Mouse (Mus musculus): ENCODE measurements at regions not wholly inside any gene's neighbourhood (a gene's known extent, or its start where the extent isn't known, plus 50 kb on each side); places are given as distances from the start of the nearest gene placed in this dataset.

- ATAC-seq: no peak
Measured at GRCm38 (mm10) chr3:58317240-58317639, 97.3 kb upstream of the Tsc22d2 start.

- no peak for ATAC-seq
Measured at GRCm38 (mm10) chr3:58318756-58319155, 95.8 kb upstream of the Tsc22d2 start.

- no peak for ATAC-seq
Measured at GRCm38 (mm10) chr3:58319463-58319862, 95.1 kb upstream of the Tsc22d2 start.

DNA sequence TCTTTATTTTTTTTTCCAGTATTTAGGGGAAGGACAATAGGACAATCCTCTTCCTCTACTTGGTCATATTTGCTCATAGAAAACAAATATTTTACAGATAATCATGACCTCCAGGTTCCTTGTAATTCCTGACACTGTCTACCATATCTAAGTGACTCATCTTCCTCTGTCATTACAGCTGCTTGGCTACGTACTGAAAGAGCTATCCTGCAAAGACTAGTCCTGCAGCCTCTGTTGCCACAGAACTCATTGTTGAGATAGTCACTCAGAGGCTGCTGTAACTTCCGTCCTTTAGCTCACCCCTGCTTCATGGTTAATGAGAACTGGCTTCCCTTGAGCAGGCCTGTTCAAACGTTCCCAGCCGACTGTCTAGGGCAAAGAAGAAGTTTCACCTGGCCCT is 93.7 kb upstream of the Tsc22d2 start:
- no peak for ATAC-seq

GRCm38 (mm10) chr3:58322322-58322721 is 92.2 kb upstream of the Tsc22d2 start:
- no peak for ATAC-seq

- ATAC-seq: no peak
Measured at GRCm38 (mm10) chr3:58327721-58328120, 86.8 kb upstream of the Tsc22d2 start.

DNA sequence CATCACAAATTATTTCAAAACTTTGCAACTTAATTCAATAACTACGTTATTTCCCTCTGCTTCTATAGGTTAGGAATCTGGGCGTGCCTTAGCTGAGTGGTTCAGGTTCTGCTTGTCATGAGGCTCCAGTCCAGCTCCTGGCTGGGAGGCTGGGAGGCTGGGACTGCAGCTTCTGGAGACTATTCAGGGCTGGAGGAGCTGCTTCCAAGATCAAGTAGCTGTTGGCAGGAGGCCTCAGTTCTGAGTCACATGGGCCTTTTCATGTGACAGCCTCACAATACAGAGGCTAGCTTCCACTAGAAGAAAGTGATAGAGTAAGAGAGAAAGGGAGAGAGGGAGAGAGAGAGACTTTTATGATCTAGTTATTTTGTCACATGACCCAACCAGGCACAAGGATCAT is 84.3 kb upstream of the Tsc22d2 start:
- no peak for ATAC-seq

- ATAC-seq: no peak
Measured at GRCm38 (mm10) chr3:58333997-58334396, 80.5 kb upstream of the Tsc22d2 start.

GRCm38 (mm10) chr3:58335277-58335676 is 79.2 kb upstream of the Tsc22d2 start:
- no peak for ATAC-seq

DNA sequence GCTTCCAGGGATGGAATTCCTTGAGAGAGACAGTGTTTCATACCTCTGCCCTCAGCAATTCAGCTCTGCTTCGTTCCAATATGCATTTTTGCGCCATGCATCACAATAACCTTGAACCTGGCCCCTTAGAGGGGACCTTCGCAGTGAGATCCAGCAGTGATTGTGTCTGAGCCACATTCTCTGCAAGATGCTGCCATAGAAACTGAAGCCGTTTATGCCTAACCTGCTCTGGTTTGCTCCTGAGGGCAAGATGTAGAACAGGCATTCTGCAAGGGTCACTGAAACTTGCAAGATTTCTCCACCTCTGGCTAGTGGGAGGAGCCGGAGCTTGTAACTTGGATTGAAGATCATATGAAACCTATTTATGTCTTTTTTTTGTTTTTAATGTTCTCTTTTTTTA is 78.4 kb upstream of the Tsc22d2 start:
- no peak for ATAC-seq

DNA sequence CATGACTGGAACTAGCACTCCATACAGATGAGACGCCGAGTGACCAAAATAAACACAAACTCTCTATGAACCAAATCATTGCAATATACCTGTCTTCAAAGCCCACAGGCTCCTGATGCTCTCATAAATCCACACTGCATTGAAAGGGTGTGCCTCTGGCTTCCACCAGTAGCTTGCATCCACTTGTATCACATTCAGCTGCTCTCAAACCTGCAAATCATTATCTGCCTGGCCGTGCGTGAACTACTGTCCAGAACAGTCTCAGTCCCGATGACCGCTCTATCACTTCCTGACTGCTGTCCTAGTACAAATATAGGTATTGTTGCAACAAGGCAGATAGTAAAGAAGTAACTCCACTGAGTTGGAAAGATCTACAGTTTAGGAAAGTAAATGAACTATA is 77.9 kb upstream of the Tsc22d2 start:
- ATAC-seq: no peak

DNA sequence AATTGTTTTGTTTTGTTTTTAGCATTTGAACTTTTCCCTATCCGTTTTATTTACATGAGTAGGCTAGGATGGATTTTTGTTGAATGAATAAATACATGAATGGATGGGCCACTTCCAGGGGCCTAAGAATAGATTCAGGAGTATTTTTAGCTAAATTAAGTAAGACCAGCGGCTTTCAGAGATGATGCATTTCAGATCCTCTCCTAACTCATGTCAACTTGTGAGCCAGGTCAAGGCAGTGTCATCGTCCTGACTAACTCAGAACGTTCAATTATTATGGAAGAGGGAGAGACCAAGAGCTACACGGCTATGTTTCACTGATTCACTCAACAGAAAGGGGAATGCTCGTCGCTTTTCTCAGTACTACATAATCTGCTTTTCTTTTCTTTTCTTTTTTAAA is 75.5 kb upstream of the Tsc22d2 start:
- ATAC-seq: no peak

DNA sequence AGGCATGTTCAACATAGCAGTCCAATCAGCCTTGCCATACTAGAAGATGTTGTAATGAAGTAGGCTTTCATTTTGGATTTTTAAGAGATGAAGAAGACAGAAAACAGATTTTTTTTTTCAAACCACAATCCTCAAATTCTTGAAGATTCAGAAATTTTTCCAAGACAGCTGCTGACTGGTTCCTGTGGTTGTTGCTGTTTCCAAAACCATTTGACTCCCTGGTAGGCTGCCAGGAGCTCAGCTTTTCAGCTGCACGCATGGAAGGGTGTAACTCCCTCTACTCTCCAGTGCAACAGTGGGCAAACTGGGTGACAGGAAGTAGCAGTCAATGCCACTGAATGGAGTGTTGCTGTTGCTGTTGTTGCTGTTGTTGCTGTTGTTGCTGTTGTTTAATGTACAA is 72.4 kb upstream of the Tsc22d2 start:
- ATAC-seq: no peak

- ATAC-seq: no peak
Measured at GRCm38 (mm10) chr3:58362563-58362962, 52.0 kb upstream of the Tsc22d2 start.

DNA sequence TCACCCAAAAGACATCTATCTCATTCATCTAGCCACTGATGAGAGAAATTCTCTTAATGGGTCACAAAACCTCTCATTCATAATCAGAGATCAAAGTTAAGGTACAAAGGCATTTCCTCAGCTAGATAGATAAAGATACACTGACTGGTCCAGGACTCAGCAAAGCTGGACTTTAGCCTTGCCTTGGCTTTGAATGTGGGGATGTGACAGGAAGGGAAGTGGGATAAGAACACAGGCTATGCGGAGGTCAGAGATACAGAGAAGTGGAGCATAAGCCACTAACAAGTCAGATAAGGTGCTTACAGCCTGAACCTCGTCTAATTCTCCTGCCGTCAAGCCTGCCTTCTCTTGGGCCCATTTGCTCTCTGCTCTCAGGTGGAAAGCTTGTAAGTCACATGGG is 50.0 kb upstream of the Tsc22d2 start:
- ATAC-seq: no peak

Data from inflammation-experienced regulatory T-cells, adult 6 months (primary cell).